Mouse (Mus musculus): ENCODE measurements around the gene Spock2. TPM values are rescaled to one million over a fixed set of nuclear protein-coding genes. Genes with fewer than 3 reads are reported as not detected.
"Not testable (repeated sequence)": the region's sequence is repeated elsewhere in the genome, so short reads cannot be mapped to it uniquely, and the experiment has no call there.

Spock2 gene
- total RNA-seq, 1 experiment from 2014 or later: 0.23 TPM

DNA sequence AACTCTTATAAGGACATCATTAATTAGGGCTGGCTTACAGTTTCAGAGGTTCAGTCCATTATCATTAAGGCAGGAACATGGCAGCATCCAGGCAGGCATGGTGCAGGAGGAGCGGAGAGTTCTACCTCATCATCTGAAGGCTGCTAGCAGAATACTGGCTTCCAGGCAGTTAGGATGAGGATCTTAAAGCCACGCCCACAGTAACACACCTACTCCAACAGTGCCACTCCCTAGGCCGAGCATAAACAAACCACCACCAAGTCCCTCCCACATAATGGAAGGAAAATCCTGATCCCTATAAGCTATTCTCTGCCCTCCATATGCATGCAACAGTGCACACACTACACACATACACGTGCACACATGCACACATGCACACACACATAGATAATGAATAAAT is 66.3 kb downstream of the Spock2 start:
- ATAC-seq (ENCODE audit: extremely low read depth, insufficient number of reproducible peaks, low FRiP score, poor library complexity, severe bottlenecking): no peak

DNA sequence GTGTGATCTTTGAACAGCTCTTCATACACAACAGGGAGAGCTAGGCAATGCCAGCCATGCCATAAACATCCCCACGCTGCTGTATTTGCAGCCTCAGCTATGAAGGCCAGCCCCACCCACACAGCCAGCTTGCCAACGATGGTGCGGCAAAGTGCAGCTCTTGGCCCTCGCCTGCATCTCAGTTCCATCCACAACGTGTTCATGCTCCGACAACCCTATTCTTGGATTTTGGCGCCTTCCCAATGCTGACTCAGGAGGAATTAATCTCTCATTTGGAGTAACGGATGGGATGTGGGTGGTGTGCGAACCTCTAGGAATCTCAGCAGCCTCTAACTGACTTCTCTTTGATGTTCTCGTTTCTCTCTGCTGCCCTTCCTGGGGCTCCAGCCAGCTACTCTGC is 67.0 kb downstream of the Spock2 start:
- no peak for ATAC-seq (ENCODE audit: extremely low read depth, insufficient number of reproducible peaks, low FRiP score, poor library complexity, severe bottlenecking)

DNA sequence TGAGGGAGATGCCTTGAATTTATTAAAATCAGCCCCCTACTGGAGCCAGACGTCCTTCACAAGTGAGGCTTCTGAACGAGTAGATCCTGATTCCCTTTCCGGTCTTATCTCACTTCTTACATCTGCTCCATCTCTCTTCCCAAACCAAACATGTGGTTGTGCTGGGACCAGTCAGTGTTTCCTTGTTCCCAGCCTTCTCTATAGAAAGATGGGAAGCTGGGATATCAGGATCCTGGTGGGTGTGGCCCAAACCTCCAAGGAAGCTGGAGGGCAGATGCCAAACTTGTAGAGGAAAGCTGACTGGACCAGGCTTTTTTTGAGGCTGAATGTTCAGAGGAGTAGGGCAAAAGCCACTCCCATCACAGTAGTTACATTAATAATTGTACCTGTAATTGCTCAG is 68.5 kb downstream of the Spock2 start:
- no peak for ATAC-seq (ENCODE audit: extremely low read depth, insufficient number of reproducible peaks, low FRiP score, poor library complexity, severe bottlenecking)

DNA sequence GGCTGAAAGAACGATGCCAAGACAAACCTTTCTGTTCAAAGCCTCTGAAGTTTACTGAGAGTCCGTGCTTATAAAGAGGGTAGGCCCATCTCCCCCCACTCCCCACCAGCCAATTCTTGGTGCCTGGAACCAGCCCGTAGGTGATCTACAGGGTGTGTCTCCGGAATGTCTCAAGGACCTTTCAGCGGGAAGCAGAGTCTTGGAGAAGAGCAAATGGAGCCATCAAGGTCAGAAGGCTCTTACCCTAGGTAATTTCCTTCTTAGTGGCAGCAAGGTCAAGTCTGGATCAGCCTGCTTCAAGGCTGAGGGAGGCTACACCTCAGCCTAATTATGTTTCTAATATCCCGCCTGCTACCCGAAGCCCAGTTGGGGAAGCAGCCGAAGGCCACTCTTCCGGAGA is 69.3 kb downstream of the Spock2 start:
- ATAC-seq (ENCODE audit: extremely low read depth, insufficient number of reproducible peaks, low FRiP score, poor library complexity, severe bottlenecking): not testable (repeated sequence)

Other genes with a start within 250 kb of the Spock2 start
- gene Dnajb12, start 226.7 kb upstream of the Spock2 start, total RNA-seq (2017): 24.7 and 32.5 TPM in 2 replicates
- gene Ddit4, start 154.4 kb upstream of the Spock2 start, total RNA-seq (2017): 5.6 and 8.1 TPM in 2 replicates
- 8.7 and 15.3 TPM in 2 replicates for gene Ascc1, start 103.4 kb upstream of the Spock2 start, total RNA-seq (2017)
- 53.2 and 56.3 TPM in 2 replicates for gene Anapc16, start 103.1 kb upstream of the Spock2 start, total RNA-seq (2017)
- gene Chst3, start 113.0 kb downstream of the Spock2 start, total RNA-seq (2017): 135 TPM in 2 replicates
- gene Psap, start 171.4 kb downstream of the Spock2 start, total RNA-seq (2017): 675 and 698 TPM in 2 replicates
- gene Vsir, start 240.6 kb downstream of the Spock2 start, total RNA-seq (2017): 440 and 506 TPM in 2 replicates

Data from neutrophil, adult 5-6 weeks (primary cell).